Mouse (Mus musculus) embryonic facial prominence, embryonic 11.5 days (tissue): ENCODE data around the gene Pou3f4. TPM values are rescaled to one million over a fixed set of nuclear protein-coding genes. Genes with fewer than 3 reads are reported as not detected.
"Not testable (repeated sequence)": the region's sequence is repeated elsewhere in the genome, so short reads cannot be mapped to it uniquely, and the experiment has no call there.

Experiments
- ATAC-seq: fragments of 200-750 bp; cut with Nextera tagmentation; replicated peaks from 2 replicates; pipeline ENCODE4 v1.8.0; 2017; ENCODE audit warnings: low read depth; ENCODE audit not compliant: insufficient number of reproducible peaks, low FRiP score, low TSS enrichment
- DNase-seq: peaks from one replicate; pipeline ENCODE4 v3.0.0-alpha.2; 2015; ENCODE audit warnings: low spot score
- H3K27ac ChIP-seq: fragments of 300-500 bp; sonication (generic); replicated peaks from 2 replicates; pipeline ENCODE4 v1.5.1; 2014; ENCODE audit warnings: mild to moderate bottlenecking, low read depth, low read length, control low read depth
- H3K27me3 ChIP-seq: fragments of 300-500 bp; sonication (generic); 2 replicates; pipeline ENCODE4 v1.6.1; 2014; ENCODE audit warnings: mild to moderate bottlenecking, low read length, moderate library complexity, mixed read lengths; ENCODE audit not compliant: control insufficient read depth, insufficient read depth
- H3K36me3 ChIP-seq: fragments of 300-500 bp; sonication (generic); replicated peaks from 2 replicates; pipeline ENCODE4 v1.6.1; 2014; ENCODE audit warnings: low read depth, mild to moderate bottlenecking, low read length, moderate library complexity, mixed read lengths; ENCODE audit not compliant: control insufficient read depth, insufficient read depth
- H3K4me1 ChIP-seq: fragments of 300-500 bp; sonication (generic); 2 replicates; pipeline ENCODE4 v1.6.1; 2014; ENCODE audit warnings: low read length, mixed read lengths; ENCODE audit not compliant: control insufficient read depth, insufficient read depth
- H3K4me2 ChIP-seq: fragments of 300-500 bp; sonication (generic); 2 replicates; pipeline ENCODE4 v1.6.1; 2014; ENCODE audit warnings: low read depth, mild to moderate bottlenecking, control low read depth, low read length, moderate library complexity
- H3K4me3 ChIP-seq: fragments of 300-500 bp; sonication (generic); 2 replicates; pipeline ENCODE4 v1.5.1; 2014; ENCODE audit warnings: low read depth, low read length, control low read depth
- H3K9ac ChIP-seq: fragments of 300-500 bp; sonication (generic); replicated peaks from 2 replicates; pipeline ENCODE4 v1.6.1; 2014; ENCODE audit warnings: mild to moderate bottlenecking, control low read depth, low read length
- H3K9me3 ChIP-seq: fragments of 300-500 bp; sonication (generic); replicated peaks from 2 replicates; pipeline ENCODE4 v1.6.1; 2016; ENCODE audit warnings: mild to moderate bottlenecking, low read length, inconsistent platforms, mixed read lengths; ENCODE audit not compliant: control insufficient read depth
- WGBS: fragments of 180-500 bp; shearing (Covaris S2); extraction: QIAGEN DNeasy Blood & Tissue Kit; methylation state at CpG from one replicate; pipeline ENCODE4 v1.1.7; 2014; 5-methylcytosine and 5-hydroxymethylcytosine counted together
- polyA plus RNA-seq: library from polyadenylated mRNA; unstranded; fragments of >200 nt; fragmentation: Nextera tagmentation; extraction: Ambion mirVana; gene quantifications from 2 replicates; pipeline ENCODE4 v1.2.1, GENCODE M21; 2014

Pou3f4 gene
- 2.9 and 3.9 TPM in 2 replicates for polyA plus RNA-seq

DNA sequence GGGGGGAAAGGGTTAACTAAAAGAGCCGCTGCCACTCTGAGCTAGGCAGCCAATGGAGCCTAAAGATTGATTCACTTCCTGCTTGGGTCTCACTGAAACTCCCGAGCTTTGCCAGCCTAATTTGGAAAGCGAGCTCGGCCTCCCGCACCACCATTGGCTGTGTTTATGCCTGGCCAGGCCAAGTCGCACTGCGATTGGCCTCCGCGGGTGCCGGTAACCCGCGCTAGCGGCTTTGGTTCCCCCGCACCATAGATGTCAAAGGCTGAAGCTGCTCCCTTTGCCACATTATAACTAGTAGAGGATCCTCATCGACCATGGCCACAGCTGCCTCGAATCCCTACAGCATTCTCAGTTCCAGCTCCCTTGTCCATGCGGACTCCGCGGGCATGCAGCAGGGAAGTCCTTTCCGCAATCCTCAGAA lies at the start of gene Pou3f4:
TSS of gene Pou3f4 (plus strand) at position 130 of the 421 bp plus-strand sequence.
- peaks cover 4% of the 10 kb centered on the region; the same call in 1 of the 2 replicates for H3K27me3 ChIP-seq
- H3K27ac ChIP-seq, result 0 out of 2 replicates have a peak within 1 kb of the TSS, but pooled peaks have one; percentile 28
- no peaks in the 10 kb centered on the region for H3K9me3 ChIP-seq
- peak within 1 kb of the TSS; percentile 37; the same call in 1 of the 2 replicates for H3K9ac ChIP-seq
- no peaks in the 10 kb centered on the region for H3K4me1 ChIP-seq
- 18% methylated on average over 20 of the region's 20 CpGs for WGBS
- DNase-seq (peak; percentile 82), ATAC-seq (peak; percentile 90)
- peak within 1 kb of the TSS; percentile 37 for H3K4me3 ChIP-seq
- peak within 1 kb of the TSS; percentile 69 for H3K4me2 ChIP-seq
- H3K36me3 ChIP-seq, result no peaks in the 10 kb centered on the region

- H3K27ac ChIP-seq, result no peak overlapping the region
- no peaks in the 10 kb centered on the region for H3K4me1 ChIP-seq
- no peak overlapping the region for H3K4me3 ChIP-seq
- no peak overlapping the region for H3K9ac ChIP-seq
- 60% methylated on average over 1 of the region's 1 CpGs for WGBS
- H3K4me2 ChIP-seq, result no peak overlapping the region
- H3K27me3 ChIP-seq, result no peaks in the 10 kb centered on the region
- H3K36me3 ChIP-seq, result no peaks in the 10 kb centered on the region
- no peak for DNase-seq
- H3K9me3 ChIP-seq, result no peaks in the 10 kb centered on the region
- no peak for ATAC-seq
Measured at GRCm38 (mm10) chrX:110765939-110766338, 48.1 kb upstream of the Pou3f4 start.

DNA sequence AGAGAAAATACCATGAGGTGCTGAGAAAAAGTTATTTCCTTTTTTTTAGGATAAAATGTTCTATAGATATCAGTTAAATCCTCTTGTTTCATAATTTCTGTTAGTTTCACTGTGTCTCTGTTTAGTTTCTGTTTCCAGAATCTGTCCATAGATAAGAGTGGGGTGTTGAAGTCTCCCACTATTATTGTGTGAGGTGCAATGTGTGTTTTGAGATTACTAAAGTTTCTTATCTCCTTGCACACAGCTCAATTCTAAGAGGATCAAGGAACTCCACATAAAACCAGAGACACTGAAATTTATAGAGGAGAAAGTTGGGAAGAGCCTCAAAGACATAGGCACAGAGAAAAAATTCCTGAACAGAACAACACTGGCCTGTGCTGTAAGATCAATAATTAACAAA lies 39.3 kb upstream of the Pou3f4 start:
- not testable (repeated sequence) for H3K4me1 ChIP-seq, H3K9me3 ChIP-seq, H3K27ac ChIP-seq, H3K4me2 ChIP-seq, H3K27me3 ChIP-seq, H3K9ac ChIP-seq, ATAC-seq, H3K4me3 ChIP-seq, H3K36me3 ChIP-seq, DNase-seq

DNA sequence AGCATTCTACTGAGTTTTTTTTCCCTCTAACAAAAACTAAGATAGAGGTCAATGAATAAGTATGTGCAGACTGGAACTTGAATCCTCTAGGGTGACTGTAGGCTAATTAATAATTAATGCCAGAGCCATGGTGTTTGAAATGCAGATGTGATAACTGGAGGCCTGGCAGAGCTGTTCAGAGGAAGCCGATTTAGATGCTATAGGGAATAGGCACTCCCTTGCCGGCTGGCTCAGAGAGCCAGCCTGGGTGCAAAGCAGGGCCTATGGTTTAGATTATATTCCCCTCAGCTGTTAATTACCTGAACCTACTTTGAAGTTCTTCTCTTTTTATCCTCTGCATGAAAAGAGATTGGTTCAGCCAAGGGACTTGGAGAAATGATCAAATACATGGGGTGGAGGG lies 11.6 kb upstream of the Pou3f4 start:
- WGBS, result 21% methylated on average over 2 of the region's 2 CpGs
- H3K4me2 ChIP-seq, result no peak overlapping the region
- no peak overlapping the region for H3K4me3 ChIP-seq
- H3K9ac ChIP-seq, result no peak overlapping the region
- H3K27ac ChIP-seq, result no peak overlapping the region
- H3K4me1 ChIP-seq, result no peaks in the 10 kb centered on the region
- ATAC-seq (no peak), DNase-seq (no peak)
- H3K36me3 ChIP-seq, result no peaks in the 10 kb centered on the region
- H3K27me3 ChIP-seq, result no peaks in the 10 kb centered on the region
- H3K9me3 ChIP-seq, result no peaks in the 10 kb centered on the region

GRCm38 (mm10) chrX:110810001-110810578 lies 4.0 kb upstream of the Pou3f4 start:
- Histone ChIP-seq H3K36me3 (no peaks in the 10 kb centered on the region), H3K9me3 (no peaks in the 10 kb centered on the region), H3K4me3 (no peak overlapping the region), H3K4me2 (no peak overlapping the region), H3K9ac (no peak overlapping the region), H3K27ac (no peak overlapping the region), H3K4me1 (no peaks in the 10 kb centered on the region), H3K27me3 (peaks cover 4% of the 10 kb centered on the region; the same call in 1 of the 2 replicates)
- WGBS, result 37% methylated on average over 4 of the region's 4 CpGs
- no peak for DNase-seq
- no peak for ATAC-seq

- ATAC-seq (no peak), DNase-seq (no peak)
- no peak overlapping the region for H3K27ac ChIP-seq
- no peaks in the 10 kb centered on the region for H3K9me3 ChIP-seq
- H3K4me3 ChIP-seq, result no peak overlapping the region
- H3K9ac ChIP-seq, result no peak overlapping the region
- no peaks in the 10 kb centered on the region for H3K4me1 ChIP-seq
- H3K27me3 ChIP-seq, result peaks cover 4% of the 10 kb centered on the region; the same call in 1 of the 2 replicates
- no peak overlapping the region for H3K4me2 ChIP-seq
- H3K36me3 ChIP-seq, result no peaks in the 10 kb centered on the region
- WGBS, result 47% methylated on average over 5 of the region's 5 CpGs
Measured at GRCm38 (mm10) chrX:110810753-110811506, 3.1 kb upstream of the Pou3f4 start.

DNA sequence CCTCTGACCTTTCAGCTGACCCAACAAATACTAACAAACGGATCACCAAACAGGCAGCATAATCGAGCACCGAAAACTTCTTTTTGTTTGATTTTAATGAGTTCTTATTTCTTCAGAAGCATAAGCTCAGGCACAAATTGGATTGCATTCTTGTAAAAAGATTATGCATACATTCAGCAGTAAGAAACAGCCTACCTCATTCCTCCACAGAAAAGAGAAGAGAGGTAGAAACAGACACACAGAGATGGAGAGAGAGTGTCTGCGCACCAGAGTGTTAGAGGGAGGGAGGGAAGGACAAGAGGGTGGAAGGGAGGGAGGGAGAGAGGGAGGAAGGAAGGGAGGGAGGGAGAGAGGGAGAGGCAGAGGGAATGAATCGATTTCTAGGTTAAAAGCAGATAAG lies 2.0 kb upstream of the Pou3f4 start:
- Histone ChIP-seq H3K36me3 (no peaks in the 10 kb centered on the region), H3K9me3 (no peaks in the 10 kb centered on the region), H3K4me2 (no peak overlapping the region), H3K4me3 (no peak overlapping the region), H3K9ac (no peak overlapping the region), H3K27ac (no peak overlapping the region), H3K27me3 (peaks cover 4% of the 10 kb centered on the region; the same call in 1 of the 2 replicates), H3K4me1 (no peaks in the 10 kb centered on the region)
- DNase-seq (no peak), ATAC-seq (no peak)
- 30% methylated on average over 5 of the region's 5 CpGs for WGBS

DNA sequence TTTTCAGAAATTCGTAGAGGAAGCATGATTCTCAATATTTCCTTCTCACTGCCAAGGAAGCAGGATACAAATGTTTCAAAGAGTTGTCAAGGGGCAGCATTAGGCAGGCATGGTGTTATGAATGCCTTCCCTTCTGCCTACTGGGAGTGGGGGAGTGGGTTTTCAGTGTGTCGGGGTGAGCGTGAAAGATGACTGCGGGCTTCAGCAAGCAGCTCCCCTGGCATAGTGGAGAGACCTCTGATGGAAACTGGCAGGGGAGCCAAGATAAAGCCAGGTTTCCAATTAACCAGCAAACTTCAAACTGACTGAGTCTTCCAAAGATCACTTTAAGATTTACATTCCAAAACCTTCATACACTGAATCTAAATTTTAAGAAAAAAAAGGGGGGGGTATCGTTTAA lies 679 bp upstream of the Pou3f4 start:
- Histone ChIP-seq H3K9me3 (no peaks in the 10 kb centered on the region), H3K27me3 (peaks cover 4% of the 10 kb centered on the region; the same call in 1 of the 2 replicates), H3K4me2 (no peak overlapping the region), H3K9ac (no peak overlapping the region), H3K36me3 (no peaks in the 10 kb centered on the region), H3K27ac (no peak overlapping the region), H3K4me1 (no peaks in the 10 kb centered on the region), H3K4me3 (no peak overlapping the region)
- ATAC-seq (no peak), DNase-seq (no peak)
- WGBS, result 18% methylated on average over 5 of the region's 5 CpGs
